Mouse (Mus musculus) liver (tissue): ENCODE results near the gene Dbndd1.
A peak's percentile ranks its signal among the peaks of the same experiment; 100 is the strongest.
"Not testable (repeated sequence)": the region's sequence is repeated elsewhere in the genome, so short reads cannot be mapped to it uniquely, and the experiment has no call there.

ENCODE experiments used
- DNase-seq: peaks from one replicate; pipeline ENCODE4 v3.0.0-alpha.2; 2020; ENCODE audit warnings: mixed read lengths

Dbndd1 gene

GRCm38 (mm10) chr8:123514781-123515539 lies at the start of gene Dbndd1:
Dbndd1 (minus strand) TSS chr8:123515463.
- DNase-seq, result peak; percentile 58

- DNase-seq, result not testable (repeated sequence)
Measured at GRCm38 (mm10) chr8:123564221-123564620, 49.0 kb upstream of the Dbndd1 start.

GRCm38 (mm10) chr8:123537641-123538040 lies 22.4 kb upstream of the Dbndd1 start:
- not testable (repeated sequence) for DNase-seq

- DNase-seq, result no peak
Measured at GRCm38 (mm10) chr8:123536990-123537380, 21.7 kb upstream of the Dbndd1 start.

DNA sequence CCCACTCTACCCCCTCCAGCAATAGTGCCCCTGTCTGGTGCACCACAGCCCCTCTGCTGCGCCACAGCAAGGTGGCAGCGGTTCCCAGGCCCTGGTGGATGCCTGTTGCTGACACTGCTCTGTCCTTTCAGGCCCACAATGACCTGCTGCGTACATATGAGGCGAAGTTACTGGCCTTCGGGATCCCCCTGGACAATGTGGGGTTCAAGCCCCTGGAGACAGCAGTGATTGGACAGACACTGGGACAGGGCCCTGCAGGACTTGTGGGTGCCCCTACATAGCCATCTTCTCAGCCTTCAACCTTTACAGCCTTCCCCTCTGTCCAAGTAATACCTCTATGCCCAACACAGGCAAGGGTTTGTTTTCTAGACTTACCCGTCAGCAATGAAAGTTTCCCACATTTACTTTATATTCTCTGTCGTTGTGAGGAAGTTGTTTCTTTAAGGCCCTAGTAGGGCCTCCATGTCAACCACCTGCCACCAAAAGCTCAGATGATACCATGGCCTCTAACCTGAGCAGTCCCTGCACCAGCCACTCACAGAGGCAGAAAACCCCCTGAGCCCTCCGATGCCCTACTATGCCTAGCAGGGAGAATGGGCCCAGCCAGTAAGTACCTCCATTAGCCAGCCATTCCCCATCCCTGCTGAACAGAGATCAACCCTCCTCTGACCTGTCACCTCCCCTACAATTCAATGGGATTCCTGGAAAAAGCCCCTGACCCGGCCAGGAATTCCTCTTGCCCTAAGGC lies 21.2 kb upstream of the Dbndd1 start:
- no peak for DNase-seq

DNA sequence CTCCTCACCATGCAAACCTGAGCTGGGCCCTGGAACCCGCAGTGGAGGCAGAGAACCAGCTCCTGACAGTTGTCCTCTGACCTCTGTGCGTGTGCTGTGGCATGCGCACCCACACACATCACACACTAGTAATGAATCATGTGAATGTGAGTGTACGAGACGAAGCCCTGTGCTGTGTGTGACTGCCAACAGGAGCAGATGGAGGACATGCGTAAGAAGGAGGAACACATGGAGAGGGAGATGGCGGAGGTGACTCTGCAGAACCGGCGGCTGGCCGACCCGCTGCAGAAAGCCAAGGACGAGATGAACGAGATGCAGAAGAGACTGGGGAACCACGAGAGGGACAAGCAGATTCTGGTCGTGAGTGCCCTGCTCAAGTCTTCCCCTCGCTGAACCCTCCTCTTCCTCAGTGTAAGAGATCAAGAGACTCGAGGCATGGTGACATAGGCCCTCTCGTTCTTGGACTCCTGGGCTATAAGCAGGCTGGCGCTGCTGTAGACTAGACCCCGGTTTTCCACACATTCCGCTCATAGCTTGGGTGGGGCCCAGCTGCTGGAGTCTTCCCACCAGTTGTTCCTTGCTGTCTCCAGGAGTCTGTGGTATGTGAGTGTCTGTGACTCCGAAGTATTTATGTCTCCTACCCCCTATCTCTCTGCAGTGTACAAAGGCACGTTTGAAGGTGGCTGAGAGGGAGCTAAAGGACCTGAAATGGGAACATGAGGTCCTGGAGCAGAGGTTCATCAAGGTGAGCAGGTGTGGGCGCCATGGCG lies 12.6 kb upstream of the Dbndd1 start:
- no peak for DNase-seq

GRCm38 (mm10) chr8:123520048-123520447 lies 4.8 kb upstream of the Dbndd1 start:
- not testable (repeated sequence) for DNase-seq

- DNase-seq, result peak; percentile 86
Measured at GRCm38 (mm10) chr8:123518667-123519066, 3.4 kb upstream of the Dbndd1 start, which contains the start of gene Gas8. Gas8 (plus strand) TSS chr8:123518834.

- DNase-seq, result no peak
Measured at GRCm38 (mm10) chr8:123518172-123518571, 2.9 kb upstream of the Dbndd1 start.

- no peak for DNase-seq
Measured at GRCm38 (mm10) chr8:123516596-123516995, 1.3 kb upstream of the Dbndd1 start.

DNA sequence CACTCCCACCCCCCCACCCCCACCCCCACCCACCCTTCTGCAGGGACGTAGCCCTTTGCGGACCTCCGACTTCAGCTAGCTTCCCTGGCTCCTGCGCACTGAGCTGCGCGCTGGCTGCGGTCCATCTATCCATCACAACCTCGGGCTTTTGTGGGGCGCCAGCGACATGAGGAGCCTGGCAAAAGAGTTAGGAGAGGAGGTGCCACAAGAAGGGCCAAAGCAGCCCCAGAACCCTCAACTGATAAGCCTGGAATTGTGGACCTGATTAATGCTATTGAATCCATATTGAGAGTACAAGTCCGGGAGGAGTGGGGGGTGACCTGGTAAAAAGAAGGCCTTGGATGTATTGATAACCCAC lies 256 bp upstream of the Dbndd1 start:
- no peak for DNase-seq

- no peak for DNase-seq
Measured at GRCm38 (mm10) chr8:123514136-123514535, 1.1 kb downstream of the Dbndd1 start.

DNA sequence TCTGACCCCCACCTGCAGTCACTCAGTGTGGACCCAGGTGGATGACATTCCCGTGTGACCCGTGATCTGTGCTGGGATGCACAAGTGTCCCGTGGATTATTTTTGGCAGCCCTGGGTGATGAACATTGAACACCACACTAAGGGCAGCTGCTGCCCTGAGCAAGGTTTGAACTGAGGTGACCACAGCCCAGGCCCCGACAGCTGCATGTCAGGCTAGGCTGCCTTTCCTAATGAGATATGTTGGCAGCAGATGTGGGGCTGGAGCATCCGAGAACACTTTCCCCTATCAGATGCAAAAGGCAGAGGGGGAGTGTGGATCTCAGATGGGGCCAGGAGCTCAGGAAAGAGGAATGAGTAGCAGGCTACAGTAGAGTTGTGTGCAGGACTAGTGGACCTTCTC lies 4.4 kb downstream of the Dbndd1 start:
- no peak for DNase-seq

- no peak for DNase-seq
Measured at GRCm38 (mm10) chr8:123507153-123507552, 8.1 kb downstream of the Dbndd1 start.

DNA sequence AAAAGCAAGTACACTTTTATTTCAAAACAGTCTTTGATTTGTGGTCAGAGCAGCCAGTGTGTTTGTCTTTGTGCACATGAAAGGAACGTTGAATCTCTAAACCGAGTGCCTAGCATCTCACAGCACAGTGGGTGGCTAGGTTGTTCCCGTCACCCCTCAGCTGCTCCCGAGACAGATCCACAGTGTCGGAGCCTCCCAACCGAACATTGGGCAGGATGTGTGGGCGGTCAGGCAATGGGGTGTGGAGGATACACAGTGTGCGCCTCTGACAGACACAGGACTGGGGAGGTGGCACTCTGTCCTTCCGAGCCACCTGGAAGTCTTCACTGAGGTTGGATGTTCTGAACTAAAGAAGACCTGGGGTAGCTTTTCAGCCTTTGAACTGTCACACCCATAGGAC lies 9.6 kb downstream of the Dbndd1 start:
- DNase-seq, result no peak

DNA sequence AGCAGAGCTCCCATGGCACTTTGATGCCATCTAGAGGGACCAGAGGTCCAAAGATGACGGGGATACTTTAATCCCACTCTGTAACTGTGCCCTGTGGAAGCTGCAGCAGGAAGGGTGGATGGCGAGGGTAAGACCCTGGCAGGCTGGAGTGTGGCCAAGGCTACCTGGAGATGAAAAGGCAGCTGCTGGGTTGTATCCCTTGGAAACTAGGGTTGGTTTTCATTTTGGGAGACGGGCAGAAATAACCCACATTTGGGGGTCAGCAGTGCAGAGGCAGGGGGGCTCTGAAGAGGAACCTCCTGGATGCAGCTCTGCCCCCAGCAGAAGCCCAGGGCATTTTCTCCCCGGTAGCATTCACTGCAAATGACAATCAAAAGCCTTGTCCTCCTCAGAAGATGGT lies 10.0 kb downstream of the Dbndd1 start:
- DNase-seq, result no peak

GRCm38 (mm10) chr8:123504591-123505195 lies 10.6 kb downstream of the Dbndd1 start:
- DNase-seq, result no peak

DNA sequence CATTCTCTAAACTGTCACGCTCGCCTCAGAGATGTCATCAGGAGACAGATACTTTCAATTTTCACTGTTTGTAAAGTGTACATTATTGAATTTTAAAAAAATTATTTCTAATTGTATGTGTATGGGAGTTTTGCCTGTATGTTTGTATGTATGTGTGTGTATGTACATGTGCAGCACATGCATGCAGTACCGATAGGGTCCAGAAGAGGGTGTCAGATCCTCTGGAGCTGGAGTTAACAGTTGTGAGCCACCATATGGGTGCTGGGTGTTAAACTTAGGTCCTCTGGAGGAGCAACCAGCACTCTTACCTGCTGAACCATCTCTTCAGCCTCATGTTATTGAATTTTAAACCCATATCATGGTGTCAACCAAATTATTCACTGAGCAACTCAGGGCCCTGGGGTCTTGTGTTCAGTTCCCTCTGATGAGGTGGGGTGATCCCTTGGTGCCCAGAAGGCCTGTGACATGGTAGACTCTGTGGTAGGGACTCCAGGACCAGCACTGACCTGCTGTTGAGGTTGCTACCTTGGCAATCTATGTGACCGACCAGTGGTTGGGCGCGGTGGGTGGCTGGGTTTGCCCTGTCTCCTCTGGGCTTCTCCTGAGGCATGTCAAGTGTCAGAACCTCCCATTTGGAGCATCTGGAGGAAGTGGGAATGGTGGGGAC lies 11.3 kb downstream of the Dbndd1 start:
- no peak for DNase-seq

DNA sequence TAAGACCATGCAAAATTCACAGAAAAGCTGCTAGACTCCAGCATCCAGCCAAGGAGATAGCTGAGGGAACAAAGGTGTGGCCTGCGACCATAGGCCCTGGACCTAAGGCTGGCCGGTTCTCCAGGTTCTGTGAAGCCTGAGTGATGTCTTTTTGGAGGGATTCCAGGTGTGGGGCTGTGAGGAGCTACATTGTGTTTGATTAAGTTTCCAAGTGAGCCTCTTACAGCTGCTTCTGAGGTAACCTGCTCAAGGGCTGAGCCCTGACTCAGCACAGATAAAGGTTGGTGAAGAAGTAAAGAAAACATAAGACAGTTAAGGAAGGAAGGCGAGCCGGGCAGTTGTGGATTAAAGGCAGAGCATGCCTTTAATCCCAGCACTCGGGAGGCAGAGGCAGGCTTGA lies 13.1 kb downstream of the Dbndd1 start:
- no peak for DNase-seq

- DNase-seq, result no peak
Measured at GRCm38 (mm10) chr8:123499556-123499955, 15.7 kb downstream of the Dbndd1 start.

DNA sequence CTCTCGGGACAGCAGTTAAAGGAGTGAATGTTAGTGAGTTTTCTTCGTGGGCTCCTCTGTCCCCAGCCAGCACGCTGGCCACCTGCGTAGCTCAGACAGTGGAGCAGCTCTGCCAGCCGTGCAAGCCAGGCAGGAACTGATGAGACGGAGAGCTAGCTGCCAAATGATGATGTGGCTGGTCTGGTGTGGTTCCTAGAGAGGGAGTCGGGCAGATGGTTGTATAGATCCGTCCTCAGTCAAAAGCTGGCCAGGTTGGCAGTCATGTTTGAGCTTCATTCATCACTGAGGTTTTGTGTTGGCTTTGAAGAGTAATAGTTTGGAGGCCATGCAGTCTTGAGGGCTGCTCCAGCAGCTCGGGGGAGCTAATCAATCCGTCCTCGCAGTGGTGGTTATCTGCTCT lies 16.3 kb downstream of the Dbndd1 start:
- DNase-seq, result no peak

DNA sequence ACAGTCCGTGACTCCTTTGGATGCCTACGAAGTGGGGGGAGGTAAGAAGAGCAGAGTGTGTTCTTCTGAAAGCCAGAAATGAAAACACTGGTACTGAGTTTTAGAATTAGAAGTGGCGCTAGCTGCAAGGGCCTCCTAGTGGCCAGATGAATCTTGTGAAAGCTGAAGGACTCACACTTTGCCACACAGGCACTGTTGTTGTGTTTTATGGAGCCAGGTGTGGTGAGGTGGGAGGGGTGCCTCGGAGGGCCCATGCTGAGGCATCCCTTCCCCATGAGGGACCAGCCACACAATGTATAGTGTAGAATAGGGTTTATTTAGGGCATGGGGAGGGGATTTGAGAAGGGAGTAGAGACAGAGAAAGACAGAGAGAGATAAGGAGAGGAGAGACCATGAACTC lies 17.6 kb downstream of the Dbndd1 start:
- no peak for DNase-seq

- DNase-seq, result no peak
Measured at GRCm38 (mm10) chr8:123492898-123493297, 22.4 kb downstream of the Dbndd1 start.
